Mouse (Mus musculus) forebrain, embryonic 16.5 days (tissue): ENCODE data around the gene Ankrd60. TPM values are rescaled to one million over a fixed set of nuclear protein-coding genes. Genes with fewer than 3 reads are reported as not detected.

Experiments used
- ATAC-seq: fragments of 200-750 bp; cut with Nextera tagmentation; 2 replicates; pipeline ENCODE4 v1.8.0; 2017; ENCODE audit warnings: mild to moderate bottlenecking, moderate library complexity
- H3K27ac ChIP-seq: fragments of 300-500 bp; sonication (generic); 2 replicates; pipeline ENCODE4 v1.5.1; 2014; ENCODE audit warnings: low read length, control low read depth
- H3K27me3 ChIP-seq: fragments of 300-500 bp; sonication (generic); replicated peaks from 2 replicates; pipeline ENCODE4 v1.6.1; 2014; ENCODE audit warnings: low read length; ENCODE audit not compliant: control insufficient read depth, insufficient read depth
- H3K36me3 ChIP-seq: fragments of 300-500 bp; sonication (generic); 2 replicates; pipeline ENCODE4 v1.6.1; 2014; ENCODE audit not compliant: control insufficient read depth, insufficient read depth
- H3K4me1 ChIP-seq: fragments of 300-500 bp; sonication (generic); replicated peaks from 2 replicates; pipeline ENCODE4 v1.6.1; 2014; ENCODE audit warnings: low read length; ENCODE audit not compliant: control insufficient read depth, insufficient read depth
- H3K4me2 ChIP-seq: fragments of 300-500 bp; sonication (generic); 2 replicates; pipeline ENCODE4 v1.6.1; 2014; ENCODE audit warnings: mild to moderate bottlenecking, low read length, control low read depth
- H3K4me3 ChIP-seq: fragments of 300-500 bp; sonication (generic); replicated peaks from 2 replicates; pipeline ENCODE4 v1.5.1; 2014; ENCODE audit warnings: mild to moderate bottlenecking, low read length, control low read depth
- H3K9ac ChIP-seq: fragments of 300-500 bp; sonication (generic); replicated peaks from 2 replicates; pipeline ENCODE4 v1.6.1; 2014; ENCODE audit warnings: low read depth, low read length, control low read depth
- H3K9me3 ChIP-seq: fragments of 300-500 bp; sonication (generic); 2 replicates; pipeline ENCODE4 v1.6.1; 2016; ENCODE audit warnings: low read length; ENCODE audit not compliant: control insufficient read depth
- WGBS: fragments of 180-500 bp; shearing (Covaris S2); extraction: QIAGEN DNeasy Blood & Tissue Kit; methylation state at CpG from one replicate; pipeline ENCODE4 v1.1.7; 2014; 5-methylcytosine and 5-hydroxymethylcytosine counted together
- polyA plus RNA-seq: library from polyadenylated mRNA; unstranded; fragments of >200 nt; fragmentation: Nextera tagmentation; extraction: Ambion mirVana; gene quantifications from 2 replicates; pipeline ENCODE4 v1.2.1, GENCODE M21; 2015

Ankrd60 gene
- polyA plus RNA-seq, 1 experiment from 2014 or later: not detected

DNA sequence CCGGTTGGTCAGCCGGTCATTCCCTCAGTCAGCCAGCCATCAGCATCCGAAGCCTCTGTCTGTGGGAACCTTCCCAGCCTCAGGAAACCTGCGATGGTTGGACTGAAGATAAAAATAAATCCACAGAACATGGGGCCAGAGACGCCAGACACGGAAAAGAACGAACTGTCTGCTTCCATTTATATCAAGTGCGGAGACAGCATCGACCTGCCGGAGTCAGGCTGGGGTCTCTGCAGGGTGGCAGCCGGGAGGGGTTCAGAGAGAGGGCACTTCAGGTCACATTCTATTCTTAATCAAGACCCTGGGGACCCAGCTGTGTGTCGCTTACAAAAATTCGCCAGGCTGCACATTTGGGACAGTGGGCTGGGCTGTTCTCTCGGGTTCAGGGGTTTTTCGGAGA is 38.4 kb downstream of the Ankrd60 start:
- Histone ChIP-seq H3K9me3 (no peaks in the 10 kb centered on the region), H3K4me2 (no peak overlapping the region), H3K36me3 (no peaks in the 10 kb centered on the region), H3K4me1 (no peaks in the 10 kb centered on the region), H3K27me3 (no peaks in the 10 kb centered on the region), H3K9ac (no peak overlapping the region), H3K4me3 (no peak overlapping the region), H3K27ac (no peak overlapping the region)
- ATAC-seq: no peak
- 66% methylated on average over 15 of the region's 15 CpGs for WGBS

DNA sequence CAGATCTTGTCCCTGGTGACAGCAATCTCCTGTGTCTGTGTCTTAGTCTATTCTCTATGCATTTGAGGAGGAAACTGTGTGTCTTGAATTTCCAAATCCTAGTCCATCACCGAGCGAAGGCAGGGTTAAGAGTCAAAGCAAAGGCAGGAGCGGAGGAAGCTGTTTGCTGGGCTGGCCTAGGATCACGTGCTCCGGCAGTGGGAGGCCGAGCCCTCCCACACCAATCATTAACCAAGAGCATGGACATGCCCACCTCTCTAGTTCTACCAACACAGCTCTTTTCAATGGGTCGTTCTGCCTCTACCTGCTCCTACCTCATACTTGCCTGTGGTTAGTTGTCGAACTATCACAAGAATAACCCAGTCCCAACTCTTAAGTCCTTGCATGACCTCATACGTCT is 42.3 kb downstream of the Ankrd60 start:
- H3K4me2 ChIP-seq: no peak overlapping the region
- WGBS: 95% methylated on average over 9 of the region's 9 CpGs
- no peaks in the 10 kb centered on the region for H3K36me3 ChIP-seq
- no peak for ATAC-seq
- no peaks in the 10 kb centered on the region for H3K27me3 ChIP-seq
- H3K9me3 ChIP-seq: no peaks in the 10 kb centered on the region
- H3K4me1 ChIP-seq: no peaks in the 10 kb centered on the region
- H3K9ac ChIP-seq: no peak overlapping the region
- H3K4me3 ChIP-seq: no peak overlapping the region
- no peak overlapping the region for H3K27ac ChIP-seq

DNA sequence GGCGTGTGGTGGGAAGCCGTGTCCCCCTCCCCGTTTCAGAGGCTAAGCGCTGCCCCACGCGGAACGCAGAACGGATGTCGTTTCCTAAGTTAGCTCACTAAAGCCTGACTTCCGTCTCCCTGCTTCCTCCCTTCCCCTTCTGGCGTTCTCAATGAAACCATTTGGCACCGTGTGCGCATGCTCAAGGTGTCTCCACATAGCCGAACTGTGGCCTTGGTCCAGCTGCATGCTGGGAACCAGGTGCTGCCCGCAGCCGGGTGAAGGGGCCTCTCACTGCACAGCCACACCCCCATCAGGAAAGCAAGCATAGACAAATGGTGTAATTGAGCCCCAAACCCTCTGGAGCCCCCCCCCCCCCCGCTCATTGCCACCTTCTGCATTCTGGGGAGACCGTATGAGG is 42.8 kb downstream of the Ankrd60 start:
- no peaks in the 10 kb centered on the region for H3K9me3 ChIP-seq
- no peak overlapping the region for H3K9ac ChIP-seq
- 82% methylated on average over 18 of the region's 18 CpGs for WGBS
- H3K27ac ChIP-seq: no peak overlapping the region
- no peaks in the 10 kb centered on the region for H3K36me3 ChIP-seq
- no peaks in the 10 kb centered on the region for H3K4me1 ChIP-seq
- no peaks in the 10 kb centered on the region for H3K27me3 ChIP-seq
- no peak overlapping the region for H3K4me2 ChIP-seq
- ATAC-seq: no peak
- H3K4me3 ChIP-seq: no peak overlapping the region

DNA sequence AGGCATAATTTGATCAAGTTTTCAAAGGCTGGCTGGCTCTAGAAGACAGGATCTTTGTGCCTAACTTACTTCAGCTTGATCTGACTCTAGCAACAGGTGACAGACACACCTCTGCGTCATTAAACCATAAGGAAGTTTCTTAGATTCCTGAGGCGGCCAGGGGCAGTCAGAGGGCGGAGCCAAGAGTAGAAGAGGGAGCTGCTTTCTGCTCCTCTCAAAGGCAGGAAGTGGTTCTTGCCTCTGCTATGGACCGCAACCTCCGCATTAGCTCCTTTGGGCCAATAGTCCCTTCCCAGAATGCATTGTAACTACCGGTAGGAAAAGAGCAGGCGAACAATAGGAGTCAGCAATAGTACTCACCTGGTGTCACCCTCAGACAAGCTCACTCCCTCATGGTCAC is 43.6 kb downstream of the Ankrd60 start:
- Histone ChIP-seq H3K36me3 (no peaks in the 10 kb centered on the region), H3K4me2 (no peak overlapping the region)

DNA sequence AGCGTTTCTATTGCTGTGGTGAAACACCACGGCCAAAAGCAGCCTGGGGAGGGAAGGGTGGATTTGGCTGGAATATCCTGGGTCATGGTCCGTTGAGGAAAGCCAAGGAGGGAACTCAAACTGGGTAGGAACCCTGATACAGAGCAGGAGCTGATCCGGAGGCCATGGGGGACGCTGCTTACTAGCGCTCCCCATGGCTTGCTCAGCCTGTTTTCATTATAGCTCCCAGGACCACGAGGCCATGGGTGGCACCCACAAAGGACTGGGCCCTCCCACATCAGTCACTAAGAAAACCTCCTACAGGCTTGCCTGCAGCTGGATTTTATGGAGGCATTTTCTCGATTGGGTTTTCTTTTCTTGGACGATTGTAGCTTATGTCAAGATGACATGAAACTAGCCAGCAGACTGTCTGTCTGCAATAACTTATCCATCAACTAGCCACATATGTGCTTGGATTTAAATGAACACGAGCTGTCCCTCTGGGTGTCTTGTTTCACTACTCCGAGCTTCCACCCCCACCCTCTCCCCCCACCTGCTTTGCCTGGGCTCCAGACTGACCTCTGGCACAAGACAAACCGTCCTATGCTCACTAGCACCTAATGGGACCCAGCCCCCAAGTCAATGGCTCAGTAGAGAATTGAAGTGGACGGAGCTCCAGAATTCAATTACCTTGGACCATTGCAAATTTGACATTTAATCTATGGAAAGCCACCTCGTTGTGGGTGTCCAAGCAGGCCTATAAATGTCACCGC is 45.3 kb downstream of the Ankrd60 start:
- ATAC-seq: no peak
- WGBS: 77% methylated on average over 15 of the region's 15 CpGs
- H3K9me3 ChIP-seq: no peaks in the 10 kb centered on the region
- H3K4me1 ChIP-seq: no peaks in the 10 kb centered on the region
- H3K4me2 ChIP-seq: no peak overlapping the region
- H3K27ac ChIP-seq: no peak overlapping the region
- no peak overlapping the region for H3K9ac ChIP-seq
- no peaks in the 10 kb centered on the region for H3K27me3 ChIP-seq
- H3K4me3 ChIP-seq: no peak overlapping the region
- no peaks in the 10 kb centered on the region for H3K36me3 ChIP-seq

More for the DNA sequence above, 43.6 kb downstream of the Ankrd60 start:
- no peak overlapping the region for H3K4me3 ChIP-seq
- H3K4me1 ChIP-seq: no peaks in the 10 kb centered on the region
- no peaks in the 10 kb centered on the region for H3K9me3 ChIP-seq
- no peak for ATAC-seq
- no peaks in the 10 kb centered on the region for H3K27me3 ChIP-seq
- no peak overlapping the region for H3K9ac ChIP-seq
- 76% methylated on average over 7 of the region's 7 CpGs for WGBS
- H3K27ac ChIP-seq: no peak overlapping the region

DNA sequence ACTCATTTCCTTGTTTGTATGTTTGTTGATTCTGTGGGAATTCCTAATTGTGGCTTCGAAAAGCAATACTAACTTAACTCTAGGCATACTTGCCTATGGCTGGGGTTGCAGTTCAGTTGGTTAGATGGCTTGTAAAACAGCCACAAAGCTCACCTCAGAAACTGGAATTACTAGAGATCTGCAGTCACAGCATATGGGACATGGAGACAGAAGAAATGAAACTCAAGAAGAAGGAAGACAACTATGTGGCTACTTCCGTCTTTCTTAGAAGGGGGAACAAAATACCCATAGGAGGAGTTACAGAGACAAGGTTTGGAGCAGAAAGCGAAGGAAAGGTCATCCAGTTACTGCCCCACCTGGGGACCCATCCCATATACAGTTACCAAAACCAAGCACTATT is 49.7 kb downstream of the Ankrd60 start:
- WGBS: 87% methylated on average over 3 of the region's 3 CpGs
- H3K4me1 ChIP-seq: no peaks in the 10 kb centered on the region
- no peak for ATAC-seq

DNA sequence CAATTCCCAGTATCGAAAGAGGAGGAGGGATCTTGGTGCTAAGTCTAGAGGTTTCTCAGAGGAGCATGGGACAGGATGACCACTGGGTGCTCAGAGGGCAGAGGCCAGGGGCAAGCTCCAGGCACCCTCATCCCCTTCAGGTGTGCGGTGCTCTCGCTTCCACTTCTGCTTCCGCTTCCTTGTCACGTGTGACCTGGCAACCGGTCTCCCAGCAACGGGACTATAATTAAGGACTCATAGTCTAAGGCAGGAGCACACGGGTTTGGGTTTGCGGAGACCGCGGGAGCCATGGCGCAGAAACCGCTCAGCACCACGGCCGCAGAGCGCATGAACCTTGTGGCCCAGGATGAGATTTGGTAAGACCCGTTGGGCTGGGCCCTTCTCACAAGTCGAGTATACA is 55.8 kb downstream of the Ankrd60 start, which contains the start of gene 1700021F07Rik:
Gene 1700021F07Rik (plus strand): TSS at position 211 of the 400 bp plus-strand sequence.
- H3K27ac ChIP-seq: no peak within 1 kb of the TSS
- no peaks in the 10 kb centered on the region for H3K36me3 ChIP-seq
- no peak within 1 kb of the TSS for H3K4me2 ChIP-seq
- H3K4me3 ChIP-seq: no peak within 1 kb of the TSS
- 88% methylated on average over 18 of the region's 18 CpGs for WGBS
- no peaks in the 10 kb centered on the region for H3K9me3 ChIP-seq
- H3K4me1 ChIP-seq: no peaks in the 10 kb centered on the region
- no peak for ATAC-seq
- H3K27me3 ChIP-seq: no peaks in the 10 kb centered on the region
- no peak within 1 kb of the TSS for H3K9ac ChIP-seq

More for the DNA sequence above, 49.7 kb downstream of the Ankrd60 start:
- H3K4me2 ChIP-seq: no peak overlapping the region
- no peak overlapping the region for H3K4me3 ChIP-seq
- no peaks in the 10 kb centered on the region for H3K27me3 ChIP-seq
- H3K9ac ChIP-seq: no peak overlapping the region
- no peak overlapping the region for H3K27ac ChIP-seq
- H3K9me3 ChIP-seq: no peaks in the 10 kb centered on the region
- H3K36me3 ChIP-seq: no peaks in the 10 kb centered on the region

Other genes starting within 250 kb of the Ankrd60 start
- gene 1700021F07Rik, start 55.8 kb downstream of the Ankrd60 start, polyA plus RNA-seq: not detected in 2 replicates
- gene Rab22a, start 81.4 kb upstream of the Ankrd60 start, polyA plus RNA-seq: 35.0 and 37.5 TPM in 2 replicates
- gene 1700010B08Rik, start 141.1 kb upstream of the Ankrd60 start, polyA plus RNA-seq: not detected in 2 replicates
- 14.4 and 20.3 TPM in 2 replicates for gene Vapb, start 159.1 kb upstream of the Ankrd60 start, polyA plus RNA-seq